Mouse (Mus musculus) R1 (cell line): ENCODE results near the gene Ube2t.

ENCODE experiments used
- DNase-seq: peaks from one replicate; pipeline ENCODE4 v3.0.0-alpha.2; 2018; ENCODE audit warnings: low read depth, low spot score

Gene Ube2t

GRCm38 (mm10) chr1:134995437-134995836 lies 33.1 kb downstream of the Ube2t start:
- DNase-seq = no peak

DNA sequence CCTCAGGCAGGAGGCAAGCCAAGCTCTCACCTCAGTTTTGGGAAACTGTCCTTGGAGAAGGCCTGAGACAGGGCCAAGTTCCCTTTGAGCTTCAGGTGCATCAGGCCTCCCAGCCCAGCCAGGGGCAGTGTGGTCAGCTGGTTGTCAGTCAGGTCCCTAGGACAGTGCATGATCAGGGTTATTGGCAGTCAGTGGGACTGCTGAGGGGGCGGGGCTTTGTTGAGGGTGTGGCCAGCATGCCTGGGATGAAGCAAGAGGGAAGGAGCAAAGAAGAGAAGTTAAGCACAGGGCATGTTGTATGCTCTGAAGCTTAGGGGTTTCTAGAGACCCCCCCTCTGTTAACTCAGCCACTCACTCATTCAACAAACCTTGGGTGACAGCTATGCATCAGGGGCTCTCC lies 33.6 kb downstream of the Ube2t start:
- peak; percentile 19 for DNase-seq

DNA sequence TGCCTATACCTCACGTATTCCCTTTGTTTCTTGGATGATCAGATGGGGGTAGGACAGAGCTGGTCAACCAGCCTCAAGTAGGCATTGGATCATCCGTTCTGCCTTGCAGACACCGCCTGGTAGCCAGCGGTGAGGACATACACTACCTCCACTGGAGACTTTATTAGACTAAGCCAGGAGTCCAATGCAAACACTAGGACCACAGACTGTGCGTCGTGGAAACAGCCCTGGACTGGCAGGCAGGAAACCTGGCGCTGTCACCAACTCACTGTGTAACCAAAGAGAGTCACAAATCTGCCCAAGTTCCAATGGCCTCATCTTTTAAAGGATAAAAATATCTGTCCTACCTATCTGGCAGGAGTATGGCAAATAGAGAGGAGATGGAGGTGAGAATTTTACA lies 34.1 kb downstream of the Ube2t start:
- DNase-seq = no peak

DNA sequence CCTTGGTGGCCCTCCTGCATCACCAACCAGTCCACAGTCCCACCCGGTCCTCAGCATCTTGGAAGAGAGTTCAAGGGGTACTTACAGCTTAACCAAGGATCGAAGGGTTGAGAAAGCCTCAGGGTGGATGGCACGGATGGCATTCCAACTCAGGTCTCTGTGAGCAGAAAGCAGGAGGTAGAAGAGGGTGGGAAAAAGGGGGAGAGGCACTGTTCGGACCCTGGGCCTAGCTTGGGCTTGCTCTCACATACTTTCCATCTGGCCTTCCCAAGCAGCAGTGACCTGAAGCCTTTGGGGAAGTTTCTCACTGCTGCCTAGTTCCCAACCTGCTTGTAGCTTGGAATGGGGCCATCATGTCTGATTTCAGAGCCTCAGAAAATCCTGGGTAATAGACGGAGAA lies 35.2 kb downstream of the Ube2t start:
- no peak for DNase-seq

GRCm38 (mm10) chr1:134998231-134998630 lies 35.9 kb downstream of the Ube2t start:
- DNase-seq = no peak

DNA sequence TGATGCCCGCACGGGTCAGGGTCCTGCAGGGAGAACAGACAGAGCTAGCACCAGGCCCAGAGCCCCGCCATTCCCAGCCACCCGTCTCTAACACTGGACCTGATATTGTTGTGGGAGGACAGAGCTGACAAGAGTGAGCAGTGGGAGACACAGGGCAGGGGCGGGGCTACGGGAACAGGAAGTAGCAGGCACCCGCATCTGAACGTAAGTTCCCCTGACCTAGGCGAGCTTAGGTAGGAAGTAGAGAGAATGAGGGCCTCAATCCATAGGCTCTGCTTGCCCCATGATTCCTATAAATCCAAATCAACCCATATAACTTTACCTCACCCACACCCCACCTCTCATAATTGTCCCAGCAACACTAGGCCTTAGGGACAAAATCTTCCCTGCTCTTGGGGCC lies 38.2 kb downstream of the Ube2t start:
- DNase-seq = peak; percentile 26

- no peak for DNase-seq
Measured at GRCm38 (mm10) chr1:135003346-135003745, 41.0 kb downstream of the Ube2t start.

GRCm38 (mm10) chr1:135005696-135006095 lies 43.3 kb downstream of the Ube2t start:
- no peak for DNase-seq

- no peak for DNase-seq
Measured at GRCm38 (mm10) chr1:135009833-135010232, 47.5 kb downstream of the Ube2t start.

DNA sequence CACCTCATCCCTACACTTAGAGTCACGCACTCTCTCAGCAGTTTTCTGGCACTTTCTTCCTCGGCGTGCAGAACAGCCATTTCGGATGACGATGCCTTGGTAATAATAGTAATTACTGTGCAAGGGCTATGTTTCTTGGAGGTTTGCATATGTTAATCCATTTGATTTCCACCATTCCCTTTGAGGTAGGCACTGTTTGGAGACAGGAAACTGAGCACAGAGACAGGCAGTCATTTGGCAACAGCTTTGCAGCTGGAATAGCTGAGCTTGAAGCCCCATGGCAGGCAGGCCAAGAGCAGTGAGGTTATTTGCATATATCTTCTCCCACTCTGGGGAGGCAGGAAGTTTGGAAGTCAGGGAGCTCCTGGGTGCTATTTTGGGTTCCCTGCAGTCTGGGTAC lies 49.5 kb downstream of the Ube2t start:
- DNase-seq = no peak

- no peak for DNase-seq
Measured at GRCm38 (mm10) chr1:135012472-135012871, 50.1 kb downstream of the Ube2t start.

GRCm38 (mm10) chr1:135014921-135015445 lies 52.6 kb downstream of the Ube2t start:
- DNase-seq = no peak

DNA sequence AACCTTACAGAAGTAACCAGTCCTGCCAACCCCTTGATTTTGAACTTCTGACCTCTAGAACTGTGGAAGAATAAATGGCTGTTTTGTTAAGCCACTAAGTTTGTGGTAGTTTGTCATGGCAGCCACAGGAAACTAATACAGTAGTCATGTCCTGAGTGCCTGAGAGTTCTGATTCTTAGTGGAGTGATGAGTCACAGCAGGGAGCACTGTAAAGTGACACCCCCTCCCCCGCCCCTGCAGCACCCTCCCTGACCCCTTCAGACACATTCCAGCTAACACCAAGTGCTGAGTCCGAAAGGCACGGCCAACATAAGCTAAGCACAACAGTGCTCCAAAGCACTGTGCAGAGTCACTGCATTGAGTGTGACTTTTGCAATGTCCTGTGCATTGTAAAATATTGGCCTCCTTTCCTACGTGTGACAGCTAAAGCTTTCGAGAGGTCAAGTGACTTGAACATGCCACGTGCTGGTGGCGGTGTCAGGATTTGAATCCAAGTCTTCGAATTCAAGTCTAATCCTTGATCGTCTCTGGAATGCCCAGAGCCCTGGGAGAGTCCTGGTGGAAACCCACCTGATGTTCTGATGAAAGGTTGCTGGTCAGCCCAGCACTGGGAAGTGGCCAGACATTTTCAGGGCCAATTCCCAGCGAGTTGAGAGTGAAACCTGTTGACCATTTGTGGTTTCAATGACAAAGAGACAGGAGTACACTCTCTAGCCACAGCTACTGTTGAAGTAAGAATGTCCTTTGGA lies 54.7 kb downstream of the Ube2t start:
- peak; percentile 15 for DNase-seq

DNA sequence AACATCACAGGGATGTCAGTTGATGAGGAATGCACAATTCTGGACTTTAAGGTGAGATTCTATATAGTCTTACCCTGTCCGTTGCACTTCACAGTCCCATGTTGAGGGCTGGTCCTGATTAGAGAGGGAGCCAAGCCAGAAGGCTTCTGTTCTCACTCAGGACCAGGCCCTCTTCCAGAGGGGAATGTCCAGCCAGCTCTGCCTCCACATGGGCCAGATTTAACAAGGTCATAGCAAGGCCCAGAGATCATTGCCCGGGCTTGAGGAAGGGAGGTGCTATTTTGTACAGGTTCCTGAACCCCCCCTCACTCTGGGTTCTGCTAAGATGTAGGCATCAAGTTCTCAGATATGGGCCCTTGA lies 55.3 kb downstream of the Ube2t start:
- DNase-seq = no peak

DNA sequence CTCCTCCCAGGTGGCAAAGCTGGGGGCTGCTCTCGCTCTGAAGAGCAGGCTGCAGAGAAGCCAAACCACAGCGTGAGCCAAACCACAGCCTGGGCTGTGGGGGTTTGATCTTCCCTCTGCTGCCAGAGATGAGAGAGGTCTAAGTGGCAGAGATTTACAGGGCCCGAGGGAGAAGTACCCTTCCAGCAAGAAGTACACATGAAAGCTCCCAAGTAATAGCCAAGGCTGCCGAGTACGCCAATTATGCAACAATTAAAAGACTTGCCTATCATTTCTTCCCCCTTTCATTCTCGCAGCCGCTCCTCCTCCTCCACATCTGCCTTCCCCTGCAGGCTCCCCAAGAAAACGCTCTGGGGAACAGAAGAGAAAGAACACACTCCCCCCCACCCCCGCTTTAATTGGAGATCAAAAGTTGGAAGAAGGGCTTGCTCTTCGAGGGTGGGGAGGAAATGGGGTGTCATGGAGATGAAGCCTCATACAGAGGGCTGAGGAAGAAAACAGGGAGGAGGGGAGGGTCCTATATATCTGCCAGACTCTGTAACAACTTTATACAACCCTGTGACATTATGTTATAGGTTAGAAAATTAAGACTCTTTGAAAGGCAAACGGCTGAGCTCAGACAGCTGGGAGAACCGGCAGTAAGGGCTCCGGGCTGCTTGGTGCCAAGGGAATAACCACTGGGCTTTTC lies 56.9 kb downstream of the Ube2t start:
- no peak for DNase-seq

DNA sequence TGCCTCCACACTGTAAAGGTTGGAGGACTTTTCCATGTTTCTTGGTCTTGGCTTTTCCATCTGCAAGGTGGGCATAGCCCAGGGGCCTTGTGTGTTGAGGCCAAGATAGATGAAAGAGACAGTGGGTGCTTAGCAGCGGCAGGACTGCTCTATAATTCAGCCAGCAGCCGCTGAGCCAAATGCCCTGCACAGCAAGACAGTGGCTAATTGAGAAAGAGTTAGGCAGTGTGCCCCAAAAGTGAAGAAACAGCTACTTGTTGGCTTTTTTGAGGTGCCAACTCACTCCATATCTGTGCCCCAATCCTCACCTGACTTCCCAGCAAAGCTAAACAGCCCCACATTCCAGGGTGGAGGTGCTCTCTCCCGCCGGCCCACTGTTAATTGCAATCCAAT lies 57.4 kb downstream of the Ube2t start:
- no peak for DNase-seq

- no peak for DNase-seq
Measured at GRCm38 (mm10) chr1:135020281-135020940, 58.0 kb downstream of the Ube2t start.

DNA sequence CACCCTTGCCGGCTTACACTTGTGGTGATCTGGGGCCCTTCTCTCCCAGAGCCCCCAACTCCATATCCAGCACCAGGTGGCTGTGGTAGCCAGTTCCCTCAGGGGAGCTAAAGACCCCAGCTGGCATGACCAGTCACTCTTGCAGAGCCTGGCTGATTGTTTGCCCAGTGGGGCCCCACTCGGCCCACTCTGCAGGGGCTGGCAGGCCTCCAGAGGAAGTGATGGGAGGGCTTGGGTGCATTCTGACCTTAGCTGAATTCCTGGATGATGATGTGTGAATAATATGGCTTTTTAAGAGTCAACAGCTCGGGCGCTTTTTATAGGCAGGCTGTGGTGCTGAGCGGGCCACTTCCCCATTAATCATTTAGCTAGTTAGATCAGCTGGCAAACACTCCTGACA lies 58.6 kb downstream of the Ube2t start:
- no peak for DNase-seq

GRCm38 (mm10) chr1:135021936-135022335 lies 59.6 kb downstream of the Ube2t start:
- no peak for DNase-seq

DNA sequence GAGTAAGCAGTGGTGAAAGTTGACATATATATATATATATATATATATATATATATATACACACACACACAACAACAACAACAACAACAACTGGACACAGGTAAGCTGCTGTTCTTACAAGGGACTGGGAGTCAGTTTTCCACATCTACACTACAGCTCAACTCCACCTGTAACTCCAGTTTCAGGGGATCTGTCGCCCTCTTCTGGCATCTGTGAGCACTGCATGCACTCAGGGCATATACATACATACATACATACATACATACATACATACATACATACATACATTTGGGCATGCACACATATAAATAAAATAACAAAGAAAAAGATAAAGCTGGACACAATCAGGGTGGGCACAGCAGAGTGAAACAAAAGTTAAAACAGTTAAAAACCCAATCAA lies 61.2 kb downstream of the Ube2t start:
- peak; percentile 67 for DNase-seq
